Mouse (Mus musculus): Measurements from ENCODE around the gene Laptm5.

The Laptm5 gene

GRCm38 (mm10) chr4:130984416-130985182 is 71.7 kb downstream of the Laptm5 start:
- CTCF ChIA-PET: interaction anchor here in 1 of 4 experiments (1.3 kb wide), 1 partner anchor 24 kb away, joined by 6 read pairs; no protein-coding TSS in a partner anchor
- POLR2A ChIA-PET: no interaction called here
